Mouse (Mus musculus) myocyte (in vitro differentiated cells): Measurements from ENCODE around the gene Slc38a1. TPM values are rescaled to one million over a fixed set of nuclear protein-coding genes. Genes with fewer than 3 reads are reported as not detected.

ENCODE experiments used
- H3K27me3 ChIP-seq: one replicate; pipeline ENCODE4 v1.6.1; 2011; ENCODE audit not compliant: control insufficient read depth, insufficient read depth, insufficient read length
- H3K36me3 ChIP-seq: one replicate; pipeline ENCODE4 v1.6.1; 2011; ENCODE audit not compliant: control insufficient read depth, insufficient read depth
- H3K4me2 ChIP-seq: one replicate; pipeline ENCODE4 v1.6.1; 2011; ENCODE audit warnings: low read depth, control low read depth
- H3K4me3 ChIP-seq: one replicate; pipeline ENCODE4 v1.5.1; 2011; ENCODE audit warnings: mild to moderate bottlenecking, control low read depth, moderate library complexity
- H3K79me2 ChIP-seq: one replicate; pipeline ENCODE4 v1.6.1; 2011; ENCODE audit not compliant: control insufficient read depth, insufficient read depth
- H3ac ChIP-seq: one replicate; pipeline ENCODE4 v1.6.1; 2011; ENCODE audit not compliant: control insufficient read depth, insufficient read length
- CEBPB ChIP-seq: IDR thresholded peaks from 2 replicates; pipeline ENCODE4 v1.6.1; 2011; ENCODE audit warnings: mild to moderate bottlenecking, moderate library complexity; ENCODE audit not compliant: poor library complexity, insufficient read depth, severe bottlenecking
- E2F4 ChIP-seq: IDR thresholded peaks from one replicate; pipeline ENCODE4 v1.6.1; 2011; ENCODE audit warnings: mild to moderate bottlenecking, control low read depth, moderate library complexity; ENCODE audit not compliant: insufficient read depth
- MAX ChIP-seq: IDR thresholded peaks from one replicate; pipeline ENCODE4 v1.6.1; 2011; ENCODE audit warnings: low read depth, mild to moderate bottlenecking, control low read depth
- MYOD1 ChIP-seq, 3 experiments: IDR thresholded peaks; one replicate each; pipeline ENCODE4 v1.6.1; 2011; ENCODE audit warnings: control low read depth in 2 of 3, low read depth in 2 of 3, mild to moderate bottlenecking in 2 of 3, moderate library complexity in 1 of 3; ENCODE audit not compliant: insufficient read length in 2 of 3, control insufficient read depth in 1 of 3
- MYOG ChIP-seq, 3 experiments: IDR thresholded peaks; one replicate each; pipeline ENCODE4 v1.6.1; 2011; ENCODE audit warnings: control low read depth in 2 of 3, low read depth in 2 of 3, mild to moderate bottlenecking in 2 of 3; ENCODE audit not compliant: insufficient read length in 2 of 3, control insufficient read depth in 1 of 3, insufficient read depth in 1 of 3
- POLR2A ChIP-seq: IDR thresholded peaks from one replicate; pipeline ENCODE4 v1.6.1; 2011; ENCODE audit warnings: low read depth, mild to moderate bottlenecking, control low read depth, moderate library complexity; ENCODE audit not compliant: insufficient read length
- POLR2AphosphoS2 ChIP-seq: IDR thresholded peaks from one replicate; pipeline ENCODE4 v1.6.1; 2011; ENCODE audit warnings: low read depth, control low read depth; ENCODE audit not compliant: insufficient read length
- REST ChIP-seq: IDR thresholded peaks from one replicate; pipeline ENCODE4 v1.6.1; 2011; ENCODE audit warnings: mild to moderate bottlenecking, control low read depth, moderate library complexity; ENCODE audit not compliant: insufficient read depth, insufficient read length
- SRF ChIP-seq: IDR thresholded peaks from one replicate; pipeline ENCODE4 v1.6.1; 2011; ENCODE audit warnings: low read depth; ENCODE audit not compliant: control insufficient read depth, insufficient read length
- TCF12 ChIP-seq: IDR thresholded peaks from one replicate; pipeline ENCODE4 v1.6.1; 2011; ENCODE audit warnings: mild to moderate bottlenecking, control low read depth; ENCODE audit not compliant: poor library complexity, insufficient read depth, severe bottlenecking
- TCF3 ChIP-seq: IDR thresholded peaks from one replicate; pipeline ENCODE4 v1.6.1; 2011; ENCODE audit warnings: low read depth, control low read depth; ENCODE audit not compliant: insufficient read length
- USF1 ChIP-seq: IDR thresholded peaks from one replicate; pipeline ENCODE4 v1.6.1; 2011; ENCODE audit warnings: low read depth, mild to moderate bottlenecking, control low read depth, moderate library complexity
- polyA plus RNA-seq: library from polyadenylated mRNA; unstranded; fragments of >200 nt; fragmentation: generic; extraction: Trizol; gene quantifications from one replicate; pipeline ENCODE4 v1.2.1, GENCODE M21; 2012; ENCODE audit warnings: missing spikeins

Gene Slc38a1
- polyA plus RNA-seq, 1 experiment = 28.5 TPM

DNA sequence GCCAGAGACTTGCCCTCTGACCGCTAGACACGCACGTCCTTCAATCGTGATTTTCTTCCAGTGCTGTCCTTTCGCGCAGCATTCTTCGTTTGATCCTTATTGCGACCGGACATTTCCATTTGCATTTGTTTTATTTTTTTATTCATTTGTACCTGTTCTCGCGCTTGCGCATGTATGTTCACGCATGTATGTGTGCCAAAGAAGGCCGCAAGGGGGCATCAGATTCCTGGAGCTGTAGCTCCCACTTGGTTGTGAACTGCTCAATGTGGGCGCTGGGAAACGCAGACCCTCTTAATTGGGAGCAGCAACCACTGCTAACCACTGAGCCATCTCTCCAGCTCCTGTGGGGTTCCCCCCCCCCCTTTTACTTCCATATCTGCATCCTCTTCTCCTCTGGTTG, 10.3 kb upstream of the Slc38a1 start:
- H3K4me3 ChIP-seq = no peak overlapping the region
- no peaks in the 10 kb centered on the region for H3K27me3 ChIP-seq
- no peaks in the 10 kb centered on the region for H3K79me2 ChIP-seq
- no peak for TF ChIP-seq TCF12
- no peak for TF ChIP-seq USF1
- TF ChIP-seq CEBPB = no peak
- TF ChIP-seq MAX = no peak
- no peaks in the 10 kb centered on the region for H3K36me3 ChIP-seq
- no peak overlapping the region for H3K4me2 ChIP-seq
- no peak overlapping the region for H3ac ChIP-seq

DNA sequence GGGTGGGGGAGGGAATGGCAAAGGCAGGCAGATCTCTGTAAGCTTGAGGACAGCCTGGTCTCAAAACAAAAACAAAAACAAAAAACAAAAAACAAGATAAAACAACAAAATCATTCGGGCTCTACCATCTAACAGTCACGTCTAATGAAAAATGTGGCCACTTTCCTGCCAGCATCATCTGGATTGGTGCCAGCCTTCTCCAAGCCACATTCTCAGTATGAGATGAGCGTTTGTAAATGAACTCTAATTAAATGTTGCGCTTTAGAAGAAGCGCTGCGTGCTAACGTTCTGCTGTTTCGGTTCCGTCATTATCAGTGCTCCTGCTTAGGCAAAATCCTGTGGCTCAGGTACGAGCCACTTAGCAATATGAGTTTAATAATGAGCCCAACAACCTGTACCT, 9.8 kb upstream of the Slc38a1 start:
- H3K4me2 ChIP-seq = no peak overlapping the region
- H3K4me3 ChIP-seq = no peak overlapping the region
- no peak overlapping the region for H3ac ChIP-seq
- H3K79me2 ChIP-seq = no peaks in the 10 kb centered on the region
- H3K36me3 ChIP-seq = no peaks in the 10 kb centered on the region
- no peaks in the 10 kb centered on the region for H3K27me3 ChIP-seq
- no peak for TF ChIP-seq MYOD1 (IDR thresholded peaks at IDR 0.05; ENCODE audit: control insufficient read depth in 1 of 3, insufficient read length in 2 of 3, low read depth in 2 of 3)
- TF ChIP-seq SRF = no peak
- TF ChIP-seq MAX = no peak
- no peak for TF ChIP-seq POLR2AphosphoS2
- no peak for TF ChIP-seq TCF12
- TF ChIP-seq REST = no peak
- TF ChIP-seq POLR2A = no peak
- TF ChIP-seq TCF3 = no peak
- no peak for TF ChIP-seq E2F4
- no peak for TF ChIP-seq CEBPB
- TF ChIP-seq USF1 = no peak
- TF ChIP-seq MYOG (IDR thresholded peaks at IDR 0.05; ENCODE audit: control insufficient read depth in 1 of 3, insufficient read depth in 1 of 3, insufficient read length in 2 of 3, low read depth in 2 of 3) = no peak

DNA sequence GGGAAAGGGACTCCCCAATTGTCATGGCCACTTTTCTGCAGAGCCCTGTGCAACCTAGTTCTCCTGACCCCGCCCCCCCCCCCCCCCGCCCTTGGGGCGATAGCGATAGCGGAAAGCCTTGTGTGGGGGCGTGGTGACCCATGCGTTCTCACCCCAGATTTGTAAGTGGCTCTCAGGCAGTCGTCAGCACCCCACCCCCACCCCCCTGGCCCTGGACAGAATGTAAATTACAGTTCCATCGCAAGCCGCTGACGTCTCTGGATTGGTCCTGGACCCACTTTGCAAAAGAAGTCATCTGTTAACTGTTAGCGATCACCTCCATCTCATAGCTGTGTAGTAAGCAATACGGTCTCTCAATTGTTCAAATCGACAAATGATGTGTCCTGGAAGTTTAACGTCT, 4.7 kb upstream of the Slc38a1 start:
- Histone ChIP-seq H3ac (no peak overlapping the region), H3K4me2 (no peak overlapping the region), H3K4me3 (no peak overlapping the region), H3K36me3 (no peaks in the 10 kb centered on the region), H3K27me3 (no peaks in the 10 kb centered on the region), H3K79me2 (no peaks in the 10 kb centered on the region)
- TF ChIP-seq MAX = no peak
- no peak for TF ChIP-seq POLR2A
- no peak for TF ChIP-seq REST
- TF ChIP-seq SRF = no peak
- no peak for TF ChIP-seq MYOG (IDR thresholded peaks at IDR 0.05; ENCODE audit: control insufficient read depth in 1 of 3, insufficient read depth in 1 of 3, insufficient read length in 2 of 3, low read depth in 2 of 3)
- no peak for TF ChIP-seq TCF12
- TF ChIP-seq TCF3 = no peak
- no peak for TF ChIP-seq POLR2AphosphoS2
- no peak for TF ChIP-seq CEBPB
- no peak for TF ChIP-seq E2F4
- TF ChIP-seq MYOD1 (IDR thresholded peaks at IDR 0.05; ENCODE audit: control insufficient read depth in 1 of 3, insufficient read length in 2 of 3, low read depth in 2 of 3) = no peak
- no peak for TF ChIP-seq USF1

DNA sequence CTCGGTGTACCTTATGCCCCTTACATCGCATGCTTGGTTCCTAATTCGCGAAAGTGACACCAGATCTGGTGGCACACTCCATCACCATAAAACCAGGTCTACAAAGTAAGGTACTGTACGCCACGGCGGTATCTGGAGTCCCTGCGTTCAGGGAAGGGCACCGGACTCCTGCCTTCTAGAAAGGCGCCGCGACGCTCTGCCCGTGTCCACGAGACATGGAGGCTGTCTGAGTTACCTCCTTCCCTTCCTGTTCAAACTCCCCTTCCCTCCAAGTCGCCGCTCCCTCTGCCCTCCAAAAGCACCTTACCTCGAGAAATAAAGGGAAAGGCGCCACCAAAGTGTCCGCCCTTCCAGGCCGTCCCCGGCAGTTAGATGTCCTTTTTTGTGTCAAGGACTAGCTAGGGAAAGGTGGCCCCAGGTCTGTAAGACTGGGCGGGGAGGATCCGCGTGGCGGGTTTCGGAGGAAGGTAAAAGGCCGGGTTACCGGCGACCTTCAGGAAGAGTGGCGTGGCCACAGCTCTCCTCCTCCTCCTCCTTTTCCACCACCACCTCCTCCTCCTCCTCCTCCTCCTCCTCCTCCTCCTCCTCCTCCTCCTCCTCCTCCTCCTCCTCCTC, 785 bp downstream of the Slc38a1 start:
- Histone ChIP-seq H3K4me2 (peak overlapping the region; percentile 81), H3K4me3 (peak overlapping the region; percentile 83), H3ac (peak overlapping the region; percentile 78), H3K36me3 (no peaks in the 10 kb centered on the region), H3K79me2 (peaks cover 48% of the 10 kb centered on the region), H3K27me3 (no peaks in the 10 kb centered on the region)
- no peak for TF ChIP-seq E2F4
- TF ChIP-seq TCF3 = no peak
- TF ChIP-seq REST = no peak
- no peak for TF ChIP-seq MYOG (IDR thresholded peaks at IDR 0.05; ENCODE audit: control insufficient read depth in 1 of 3, insufficient read depth in 1 of 3, insufficient read length in 2 of 3, low read depth in 2 of 3)
- TF ChIP-seq TCF12 = no peak
- no peak for TF ChIP-seq CEBPB
- no peak for TF ChIP-seq MAX
- no peak for TF ChIP-seq USF1
- TF ChIP-seq MYOD1 (IDR thresholded peaks at IDR 0.05; ENCODE audit: control insufficient read depth in 1 of 3, insufficient read length in 2 of 3, low read depth in 2 of 3) = no peak
- no peak for TF ChIP-seq SRF
- TF ChIP-seq POLR2A = no peak
- no peak for TF ChIP-seq POLR2AphosphoS2

DNA sequence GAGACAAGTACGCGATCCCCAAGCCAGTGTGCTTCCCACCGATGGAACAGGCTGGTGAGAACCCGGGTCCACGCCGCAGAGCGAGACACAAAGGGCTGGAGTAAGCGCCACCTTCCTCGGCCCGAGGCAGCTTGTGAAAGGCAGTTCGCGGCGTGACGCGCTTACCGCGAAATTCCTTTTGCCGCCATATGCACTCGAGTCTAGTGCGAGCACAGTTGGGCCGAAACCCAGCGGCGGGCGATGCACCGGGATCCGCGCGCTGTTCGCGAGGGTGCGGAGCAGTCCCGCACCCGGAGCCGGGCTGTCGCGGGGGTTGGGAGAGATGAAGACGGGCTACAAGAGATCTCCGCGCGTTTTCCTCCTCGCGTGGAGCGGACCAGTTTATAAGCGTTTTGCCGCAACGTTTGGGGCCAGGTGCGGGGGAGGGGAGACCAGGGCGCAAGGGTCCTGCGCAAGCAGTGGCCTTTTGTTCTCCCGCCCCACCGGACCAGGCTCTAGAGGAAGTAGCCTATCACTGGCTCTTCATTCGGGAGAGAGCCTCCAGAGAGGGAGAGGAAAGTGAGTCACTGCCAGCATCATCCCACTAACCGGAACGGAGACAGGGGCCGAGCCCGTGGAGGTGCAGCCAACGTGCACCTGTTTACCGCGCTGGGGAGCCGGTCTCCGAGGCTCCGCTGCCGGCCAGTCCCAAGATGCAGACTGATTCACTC, 1.4 kb downstream of the Slc38a1 start:
- Histone ChIP-seq H3K4me2 (peak overlapping the region; percentile 81), H3K36me3 (no peaks in the 10 kb centered on the region), H3ac (peak overlapping the region; percentile 78), H3K27me3 (no peaks in the 10 kb centered on the region), H3K4me3 (peak overlapping the region; percentile 83), H3K79me2 (peaks cover 55% of the 10 kb centered on the region)
- TF ChIP-seq TCF3 (no peak), E2F4 (peak; percentile 62), TCF12 (no peak), SRF (no peak), REST (no peak), MAX (no peak), POLR2A (peak; percentile 66), CEBPB (no peak), POLR2AphosphoS2 (peak; percentile 86), MYOD1 (IDR thresholded peaks at IDR 0.05; ENCODE audit: control insufficient read depth in 1 of 3, insufficient read length in 2 of 3, low read depth in 2 of 3) (peak in 2 of 3 experiments; percentile 52 to 71), MYOG (IDR thresholded peaks at IDR 0.05; ENCODE audit: control insufficient read depth in 1 of 3, insufficient read depth in 1 of 3, insufficient read length in 2 of 3, low read depth in 2 of 3) (peak in 2 of 3 experiments; percentile 24 to 65), USF1 (no peak)
